ENCODE assay signal across 21 mouse cellular contexts in the genomic region with DNA sequence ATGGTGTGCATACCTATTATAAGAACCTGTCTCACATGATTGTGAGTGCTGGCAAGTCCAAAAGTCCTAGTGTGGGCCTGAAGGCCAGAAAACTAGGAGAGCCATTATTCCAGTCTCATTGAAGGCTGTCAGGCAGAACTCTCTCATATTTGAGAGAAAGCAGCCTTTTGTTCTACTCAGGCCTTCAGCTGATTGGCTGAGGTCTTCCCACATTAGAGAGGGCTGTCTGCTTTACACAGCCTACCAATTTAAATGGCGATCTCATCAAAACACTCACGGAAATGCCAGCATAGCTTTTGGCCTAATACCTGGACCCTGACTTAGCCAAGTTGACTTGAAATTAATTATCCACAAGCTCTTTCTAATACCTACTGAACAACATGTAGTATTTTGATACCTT. TPM values are rescaled to one million over a fixed set of nuclear protein-coding genes. Genes with fewer than 3 reads are reported as not detected.
A peak's percentile ranks its signal among the peaks of the same experiment; 100 is the strongest.
DNase-seq lines count a peak whose midpoint lies in the region; ATAC-seq and TF ChIP-seq lines count a peak whose summit lies in the region.
"Had no signal": no experiment of that assay in that cellular context is flagged by ENCODE, and none has a peak within 500 bp of the region (broad histone marks: within the 10 kb centered on the region; RNA-seq: fewer than 3 reads in every experiment).

No protein-coding gene starts in this region.

- peak overlapping the region; percentile 72; the same call in 1 of the 2 replicates for H3K27ac ChIP-seq in ES-Bruce4 (ENCODE audit: insufficient read depth, low read length)
- H3K27ac ChIP-seq in intestine, embryonic 16.5 days (ENCODE audit: low read length), result no peak overlapping the region
- H3K27ac ChIP-seq: embryonic facial prominence, embryonic 12.5 days; hindbrain, embryonic 10.5 days; hindbrain, embryonic 14.5 days; intestine, embryonic 15.5 days; kidney, embryonic 15.5 days had no signal

- H3K9ac ChIP-seq in ES-Bruce4 (ENCODE audit: low read depth, poor library complexity, severe bottlenecking), result no peak overlapping the region
- no peak overlapping the region for H3K9ac ChIP-seq in intestine, embryonic 16.5 days (ENCODE audit: low read depth, low read length)
- H3K9ac ChIP-seq: embryonic facial prominence, embryonic 12.5 days; hindbrain, embryonic 14.5 days; intestine, embryonic 15.5 days; kidney, embryonic 15.5 days had no signal

- 84% methylated on average over 2 of the region's 2 CpGs for WGBS in intestine, embryonic 16.5 days

- DNase-seq in frontal cortex, postnatal 25 days (ENCODE audit: low spot score in 2 of 2), result no peak
- peak; percentile 43 for DNase-seq in ES-CJ7 (ENCODE audit: low read depth, low spot score)
- peak; percentile 44 for DNase-seq in brain, embryonic 14.5 days (ENCODE audit: low read depth)
- DNase-seq in right cerebral cortex, postnatal 4 days, result no peak
- DNase-seq: adrenal gland, adult 8-10 months; adrenal gland, postnatal 36 days; cerebellum, adult 11-12 months; cerebellum, adult 9-10 months; cerebellum, postnatal 25 days; gastrocnemius, postnatal 25 days; kidney, adult 2 months had no signal

- TF ChIP-seq CTCF in ES-Bruce4 (IDR thresholded peaks at IDR 0.05; ENCODE audit: low read depth, low read length), result no peak
- TF ChIP-seq CTCF in brain, embryonic 14.5 days (IDR thresholded peaks at IDR 0.05; ENCODE audit: borderline replicate concordance, extremely low read depth, insufficient read depth, insufficient read length), result no peak

- H3K4me1 ChIP-seq in ES-Bruce4 (ENCODE audit: control insufficient read depth, insufficient read depth, low read length), result peaks cover 8% of the 10 kb centered on the region
- H3K4me1 ChIP-seq in intestine, embryonic 16.5 days (ENCODE audit: control insufficient read depth, insufficient read depth, low read length), result no peaks in the 10 kb centered on the region
- H3K4me1 ChIP-seq: embryonic facial prominence, embryonic 12.5 days; intestine, embryonic 15.5 days; kidney, embryonic 15.5 days had no signal

- no peaks in the 10 kb centered on the region for H3K27me3 ChIP-seq in ES-Bruce4 (ENCODE audit: control insufficient read depth, insufficient read depth, low read length, poor library complexity, severe bottlenecking)
- H3K27me3 ChIP-seq in intestine, embryonic 16.5 days (replicated peaks; ENCODE audit: control insufficient read depth, insufficient read depth, low read length), result no peaks in the 10 kb centered on the region
- H3K27me3 ChIP-seq: embryonic facial prominence, embryonic 12.5 days; intestine, embryonic 15.5 days; kidney, embryonic 15.5 days had no signal

- no peak overlapping the region for H3K4me2 ChIP-seq in intestine, embryonic 16.5 days (ENCODE audit: low read depth, low read length)
- H3K4me2 ChIP-seq: embryonic facial prominence, embryonic 12.5 days; heart, embryonic 11.5 days; hindbrain, embryonic 14.5 days; intestine, embryonic 15.5 days; kidney, embryonic 15.5 days had no signal

- ATAC-seq in frontal cortex, adult (ENCODE audit: low TSS enrichment), result peak; percentile 44
- ATAC-seq in intestine, embryonic 16.5 days, result no peak
- ATAC-seq: intestine, embryonic 15.5 days; Patski had no signal

- no peaks in the 10 kb centered on the region for H3K9me3 ChIP-seq in ES-Bruce4 (replicated peaks; ENCODE audit: control insufficient read depth, insufficient read depth, low read length, poor library complexity, severe bottlenecking)
- no peaks in the 10 kb centered on the region for H3K9me3 ChIP-seq in intestine, embryonic 16.5 days (ENCODE audit: control insufficient read depth, low read length)
- H3K9me3 ChIP-seq: embryonic facial prominence, embryonic 12.5 days; hindbrain, embryonic 10.5 days; intestine, embryonic 15.5 days; kidney, embryonic 15.5 days had no signal

- TF ChIP-seq POLR2A in ES-Bruce4 (IDR thresholded peaks at IDR 0.05; ENCODE audit: insufficient read depth, low read length), result no peak
- TF ChIP-seq POLR2A in brain, embryonic 14.5 days (IDR thresholded peaks at IDR 0.05; ENCODE audit: borderline replicate concordance, extremely low read depth, insufficient read depth, insufficient read length, poor library complexity, severe bottlenecking), result no peak

- H3K4me3 ChIP-seq in ES-Bruce4 (ENCODE audit: low read depth, low read length), result no peak overlapping the region
- H3K4me3 ChIP-seq in intestine, embryonic 16.5 days (ENCODE audit: low read length), result no peak overlapping the region
- H3K4me3 ChIP-seq: embryonic facial prominence, embryonic 12.5 days; hindbrain, embryonic 10.5 days; intestine, embryonic 15.5 days; kidney, embryonic 15.5 days had no signal

- TF ChIP-seq EP300 in ES-Bruce4 (IDR thresholded peaks at IDR 0.05; ENCODE audit: insufficient read depth, low read depth, low read length), result no peak

- H3K36me3 ChIP-seq in ES-Bruce4 (ENCODE audit: control insufficient read depth, insufficient read depth, low read length, poor library complexity, severe bottlenecking), result no peaks in the 10 kb centered on the region
- H3K36me3 ChIP-seq in intestine, embryonic 16.5 days (ENCODE audit: control insufficient read depth, insufficient read depth, low read length), result no peaks in the 10 kb centered on the region
- H3K36me3 ChIP-seq: embryonic facial prominence, embryonic 12.5 days; hindbrain, embryonic 10.5 days; intestine, embryonic 15.5 days; kidney, embryonic 15.5 days had no signal

RNA-seq across cellular contexts. Expression of a gene that starts 19.1 kb away (rescaled TPM):
- 4.3 and 9.6 TPM in 2 replicates for polyA plus RNA-seq in ES-Bruce4 (2011; ENCODE audit: insufficient read depth, insufficient read length, low read depth, missing spikeins)
- polyA plus RNA-seq in brain, embryonic 14.5 days (2012; rRNA removed), result 7.3 and 7.8 TPM in 2 replicates
- 22.4 and 22.7 TPM in 2 replicates for polyA plus RNA-seq in intestine, embryonic 16.5 days (2015; fragmentation: Nextera tagmentation; extraction: Ambion mirVana)

RNA-seq across cellular contexts. Expression of a gene that starts 24.2 kb away (rescaled TPM):
- 298 and 328 TPM in 2 replicates for polyA plus RNA-seq in ES-Bruce4 (2011; ENCODE audit: insufficient read depth, insufficient read length, low read depth, missing spikeins)
- 41.6 and 58.8 TPM in 2 replicates for polyA plus RNA-seq in brain, embryonic 14.5 days (2012; rRNA removed)
- polyA plus RNA-seq in intestine, embryonic 16.5 days (2015; fragmentation: Nextera tagmentation; extraction: Ambion mirVana), result 44.5 TPM in 2 replicates

RNA-seq across cellular contexts. Expression of a gene that starts 58.9 kb away (rescaled TPM):
- polyA plus RNA-seq in ES-Bruce4 (2011; ENCODE audit: insufficient read depth, insufficient read length, low read depth, missing spikeins), result 14.4 and 16.3 TPM in 2 replicates
- 21.9 and 25.4 TPM in 2 replicates for polyA plus RNA-seq in brain, embryonic 14.5 days (2012; rRNA removed)
- polyA plus RNA-seq in intestine, embryonic 16.5 days (2015; fragmentation: Nextera tagmentation; extraction: Ambion mirVana), result 9.4 and 9.6 TPM in 2 replicates

Comparison
In these comparisons a context has a peak if more than half of its experiments do, and no peak if none do; other contexts are left out.
1. DNase-seq: peak in ES-CJ7 (single experiment) and brain, embryonic 14.5 days (single experiment); none in frontal cortex, postnatal 25 days (0 of 2) and right cerebral cortex, postnatal 4 days (single experiment).